Mouse (Mus musculus) forebrain, embryonic 11.5 days (tissue): ENCODE measurements around the gene Atp6v1b1. TPM values are rescaled to one million over a fixed set of nuclear protein-coding genes. Genes with fewer than 3 reads are reported as not detected.
A peak's percentile ranks its signal among the peaks of the same experiment; 100 is the strongest.
"Not testable (repeated sequence)": the region's sequence is repeated elsewhere in the genome, so short reads cannot be mapped to it uniquely, and the experiment has no call there.

Source experiments
- ATAC-seq: fragments of 200-750 bp; cut with Nextera tagmentation; replicated peaks from 2 replicates; pipeline ENCODE4 v1.8.0; 2017; ENCODE audit warnings: moderate TSS enrichment; ENCODE audit not compliant: low FRiP score
- DNase-seq: peaks from one replicate; pipeline ENCODE4 v3.0.0-alpha.2; 2017; ENCODE audit warnings: low spot score
- H3K27ac ChIP-seq: fragments of 300-500 bp; sonication (generic); 2 replicates; pipeline ENCODE4 v1.5.1; 2014; ENCODE audit warnings: low read depth, low read length
- H3K27me3 ChIP-seq: fragments of 300-500 bp; sonication (generic); 2 replicates; pipeline ENCODE4 v1.6.1; 2014; ENCODE audit warnings: mild to moderate bottlenecking, low read length, mixed read lengths; ENCODE audit not compliant: control insufficient read depth, insufficient read depth
- H3K36me3 ChIP-seq: fragments of 300-500 bp; sonication (generic); 2 replicates; pipeline ENCODE4 v1.6.1; 2014; ENCODE audit warnings: mild to moderate bottlenecking, low read length, moderate library complexity, mixed read lengths; ENCODE audit not compliant: control insufficient read depth, insufficient read depth
- H3K4me1 ChIP-seq: fragments of 300-500 bp; sonication (generic); replicated peaks from 2 replicates; pipeline ENCODE4 v1.6.1; 2014; ENCODE audit warnings: low read length, mixed read lengths; ENCODE audit not compliant: control insufficient read depth, insufficient read depth
- H3K4me2 ChIP-seq: fragments of 300-500 bp; sonication (generic); 2 replicates; pipeline ENCODE4 v1.6.1; 2014; ENCODE audit warnings: low read depth, mild to moderate bottlenecking, low read length, moderate library complexity, mixed read lengths; ENCODE audit not compliant: severe bottlenecking
- H3K4me3 ChIP-seq: fragments of 300-500 bp; sonication (generic); 2 replicates; pipeline ENCODE4 v1.5.1; 2014; ENCODE audit warnings: low read depth, low read length
- H3K9ac ChIP-seq: fragments of 300-500 bp; sonication (generic); 2 replicates; pipeline ENCODE4 v1.6.1; 2014; ENCODE audit warnings: low read length
- H3K9me3 ChIP-seq: fragments of 300-500 bp; sonication (generic); 2 replicates; pipeline ENCODE4 v1.6.1; 2016; ENCODE audit warnings: low read length, mixed read lengths; ENCODE audit not compliant: control insufficient read depth
- WGBS: fragments of 180-500 bp; shearing (Covaris S2); extraction: QIAGEN DNeasy Blood & Tissue Kit; methylation state at CpG from one replicate; pipeline ENCODE4 v1.1.7; 2014; 5-methylcytosine and 5-hydroxymethylcytosine counted together
- polyA plus RNA-seq: library from polyadenylated mRNA; unstranded; fragments of >200 nt; fragmentation: Nextera tagmentation; extraction: Ambion mirVana; gene quantifications from 2 replicates; pipeline ENCODE4 v1.2.1, GENCODE M21; 2014

Gene Atp6v1b1
- polyA plus RNA-seq, 1 experiment from 2014 or later, result not detected

- peak overlapping the region; percentile 81 for H3K4me3 ChIP-seq
- peak overlapping the region; percentile 85 for H3K9ac ChIP-seq
- H3K27ac ChIP-seq, result no peak overlapping the region
- no peaks in the 10 kb centered on the region for H3K9me3 ChIP-seq
- no peaks in the 10 kb centered on the region for H3K27me3 ChIP-seq
- no peaks in the 10 kb centered on the region for H3K36me3 ChIP-seq
- ATAC-seq (no peak), DNase-seq (peak; percentile 58)
- peaks cover 10% of the 10 kb centered on the region for H3K4me1 ChIP-seq
- 2% methylated on average over 14 of the region's 14 CpGs for WGBS
- H3K4me2 ChIP-seq, result peak overlapping the region; percentile 83
Observed at GRCm38 (mm10) chr6:83774781-83775563, 32.2 kb downstream of the Atp6v1b1 start.

- H3K27ac ChIP-seq, result peak within 1 kb of the TSS; percentile 68
- DNase-seq (peak; percentile 94), ATAC-seq (peak; percentile 94)
- H3K9me3 ChIP-seq, result no peaks in the 10 kb centered on the region
- peak within 1 kb of the TSS; percentile 81 for H3K4me3 ChIP-seq
- H3K9ac ChIP-seq, result peak within 1 kb of the TSS; percentile 85
- H3K4me1 ChIP-seq, result peaks cover 10% of the 10 kb centered on the region
- H3K4me2 ChIP-seq, result peak within 1 kb of the TSS; percentile 83
- H3K36me3 ChIP-seq, result no peaks in the 10 kb centered on the region
- WGBS, result under 1% methylated on average over 45 of the region's 45 CpGs
- H3K27me3 ChIP-seq, result no peaks in the 10 kb centered on the region
Observed at GRCm38 (mm10) chr6:83775638-83776293, 33.0 kb downstream of the Atp6v1b1 start, which contains the start of gene Tex261. Tex261 (minus strand) TSS chr6:83775813.

- DNase-seq (no peak), ATAC-seq (no peak)
- Histone ChIP-seq H3K9me3 (no peaks in the 10 kb centered on the region), H3K4me2 (no peak overlapping the region), H3K27me3 (no peaks in the 10 kb centered on the region), H3K4me1 (peaks cover 10% of the 10 kb centered on the region), H3K36me3 (no peaks in the 10 kb centered on the region), H3K4me3 (no peak overlapping the region), H3K27ac (no peak overlapping the region), H3K9ac (no peak overlapping the region)
- WGBS, result 89% methylated on average over 7 of the region's 7 CpGs
Observed at GRCm38 (mm10) chr6:83778306-83778705, 35.5 kb downstream of the Atp6v1b1 start.

- WGBS, result 9% methylated on average over 5 of the region's 5 CpGs
- no peak for ATAC-seq
- no peaks in the 10 kb centered on the region for H3K9me3 ChIP-seq
Observed at GRCm38 (mm10) chr6:83779026-83779425, 36.2 kb downstream of the Atp6v1b1 start.

GRCm38 (mm10) chr6:83786426-83786825 lies 43.6 kb downstream of the Atp6v1b1 start:
- H3K4me1 ChIP-seq, result 0 out of 2 replicates have a peak, but pooled peaks cover 2% of the 10 kb centered on the region
- DNase-seq (no peak), ATAC-seq (no peak)
- no peaks in the 10 kb centered on the region for H3K27me3 ChIP-seq
- no peak overlapping the region for H3K27ac ChIP-seq
- no peak overlapping the region for H3K9ac ChIP-seq
- no peaks in the 10 kb centered on the region for H3K9me3 ChIP-seq
- H3K36me3 ChIP-seq, result no peaks in the 10 kb centered on the region
- H3K4me2 ChIP-seq, result no peak overlapping the region
- 79% methylated on average over 3 of the region's 3 CpGs for WGBS
- no peak overlapping the region for H3K4me3 ChIP-seq

More at GRCm38 (mm10) chr6:83779026-83779425, 36.2 kb downstream of the Atp6v1b1 start:
- no peak overlapping the region for H3K4me3 ChIP-seq
- no peak overlapping the region for H3K27ac ChIP-seq
- no peaks in the 10 kb centered on the region for H3K27me3 ChIP-seq
- no peaks in the 10 kb centered on the region for H3K36me3 ChIP-seq
- peak; percentile 66 for DNase-seq
- H3K4me1 ChIP-seq, result peaks cover 6% of the 10 kb centered on the region
- no peak overlapping the region for H3K9ac ChIP-seq
- no peak overlapping the region for H3K4me2 ChIP-seq

- H3K9ac ChIP-seq, result no peak overlapping the region
- ATAC-seq, result no peak
- WGBS, result 40% methylated on average over 7 of the region's 7 CpGs
- no peaks in the 10 kb centered on the region for H3K36me3 ChIP-seq
- 0 out of 2 replicates have a peak, but pooled peaks cover 2% of the 10 kb centered on the region for H3K4me1 ChIP-seq
- no peaks in the 10 kb centered on the region for H3K9me3 ChIP-seq
- no peak for DNase-seq
- H3K4me3 ChIP-seq, result no peak overlapping the region
- H3K4me2 ChIP-seq, result no peak overlapping the region
- no peak overlapping the region for H3K27ac ChIP-seq
- H3K27me3 ChIP-seq, result no peaks in the 10 kb centered on the region
Observed at GRCm38 (mm10) chr6:83788554-83788953, 45.8 kb downstream of the Atp6v1b1 start.

GRCm38 (mm10) chr6:83790533-83790932 lies 47.7 kb downstream of the Atp6v1b1 start:
- DNase-seq, H3K4me2 ChIP-seq, ATAC-seq, H3K4me1 ChIP-seq, H3K27ac ChIP-seq, H3K4me3 ChIP-seq, H3K9me3 ChIP-seq, H3K36me3 ChIP-seq, H3K9ac ChIP-seq, H3K27me3 ChIP-seq: not testable (repeated sequence)
- WGBS, result 91% methylated on average over 5 of the region's 5 CpGs

- H3K27me3 ChIP-seq, result no peaks in the 10 kb centered on the region
Observed at GRCm38 (mm10) chr6:83791251-83791890, 48.6 kb downstream of the Atp6v1b1 start.

More at GRCm38 (mm10) chr6:83791251-83791890, 48.6 kb downstream of the Atp6v1b1 start:
- Histone ChIP-seq H3K9ac (no peak overlapping the region), H3K4me3 (no peak overlapping the region), H3K27ac (no peak overlapping the region), H3K4me2 (no peak overlapping the region), H3K9me3 (no peaks in the 10 kb centered on the region), H3K36me3 (no peaks in the 10 kb centered on the region), H3K4me1 (peaks cover 6% of the 10 kb centered on the region; the same call in 1 of the 2 replicates)
- 73% methylated on average over 4 of the region's 4 CpGs for WGBS
- DNase-seq, result no peak
- no peak for ATAC-seq
